Mouse (Mus musculus): Measurements from ENCODE around the gene 1700025G04Rik. TPM values are rescaled to one million over a fixed set of nuclear protein-coding genes. Genes with fewer than 3 reads are reported as not detected.

Gene 1700025G04Rik
- polyA plus RNA-seq, 1 experiment from 2014 or later = 32.4 TPM

DNA sequence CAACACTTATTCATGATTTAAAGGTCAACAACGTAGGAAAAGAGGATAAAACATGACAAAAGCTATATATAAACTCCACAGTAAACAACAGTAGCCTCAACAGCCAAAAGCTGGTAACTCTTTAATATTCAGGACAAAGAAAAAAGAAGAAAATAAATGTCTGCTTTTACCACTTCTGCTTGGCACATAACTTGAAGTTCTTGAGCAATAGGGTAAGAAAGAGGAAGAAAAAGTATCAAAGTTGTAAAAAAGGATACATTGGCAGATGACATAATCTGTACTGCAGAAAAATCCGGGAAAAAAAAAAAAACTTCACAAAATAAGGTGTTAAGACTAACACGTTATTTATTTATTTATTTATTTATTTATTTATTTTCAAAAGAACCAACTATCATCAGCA lies 131.5 kb downstream of the 1700025G04Rik start:
- H3K36me3 ChIP-seq (ENCODE audit: control insufficient read depth, insufficient read depth, low read length) = no peaks in the 10 kb centered on the region
- H3K9ac ChIP-seq (ENCODE audit: low read length) = no peak overlapping the region
- no peak overlapping the region for H3K4me2 ChIP-seq
- H3K27ac ChIP-seq (ENCODE audit: low read depth, low read length) = no peak overlapping the region
- H3K4me1 ChIP-seq (ENCODE audit: control insufficient read depth, insufficient read depth, low read length) = peaks cover 10% of the 10 kb centered on the region
- 81% methylated on average over 3 of the region's 3 CpGs for WGBS
- DNase-seq (ENCODE audit: low spot score, missing footprints) = no peak
- no peak overlapping the region for H3K4me3 ChIP-seq (ENCODE audit: low read depth, low read length)
- no peaks in the 10 kb centered on the region for H3K9me3 ChIP-seq (ENCODE audit: control insufficient read depth, low read length)
- ATAC-seq (ENCODE audit: low FRiP score) = no peak
- H3K27me3 ChIP-seq (ENCODE audit: control insufficient read depth, insufficient read depth, low read length) = no peaks in the 10 kb centered on the region

DNA sequence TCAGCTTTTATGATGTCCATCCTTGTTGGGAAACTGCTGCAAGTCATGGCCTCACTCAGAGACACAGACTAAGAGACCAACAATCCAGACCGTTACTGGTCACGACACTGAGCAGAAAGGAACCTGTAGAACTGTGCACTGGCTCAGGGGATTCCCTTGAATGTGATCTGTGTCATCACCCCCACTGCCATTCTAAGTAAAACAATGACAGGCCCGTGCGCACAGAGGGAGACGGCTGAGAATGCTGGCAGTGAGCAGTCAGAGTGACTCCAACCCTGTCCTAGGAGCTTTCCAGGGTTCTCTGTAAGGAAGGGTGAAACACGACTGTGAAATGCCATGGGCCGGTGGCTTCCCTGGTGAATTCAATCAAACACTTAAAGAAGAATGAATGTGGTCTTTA lies 132.3 kb downstream of the 1700025G04Rik start:
- Histone ChIP-seq H3K4me1 (ENCODE audit: control insufficient read depth, insufficient read depth, low read length) (peaks cover 10% of the 10 kb centered on the region), H3K9me3 (ENCODE audit: control insufficient read depth, low read length) (no peaks in the 10 kb centered on the region), H3K4me2 (no peak overlapping the region), H3K27me3 (ENCODE audit: control insufficient read depth, insufficient read depth, low read length) (no peaks in the 10 kb centered on the region), H3K36me3 (ENCODE audit: control insufficient read depth, insufficient read depth, low read length) (no peaks in the 10 kb centered on the region), H3K4me3 (ENCODE audit: low read depth, low read length) (no peak overlapping the region), H3K27ac (ENCODE audit: low read depth, low read length) (no peak overlapping the region), H3K9ac (ENCODE audit: low read length) (peak overlapping the region; percentile 27; the same call in 1 of the 2 replicates)
- 0 out of 2 replicates have a peak, but pooled peaks have one; percentile 30 for ATAC-seq (ENCODE audit: low FRiP score)
- DNase-seq (ENCODE audit: low spot score, missing footprints) = no peak
- WGBS = 21% methylated on average over 7 of the region's 7 CpGs

DNA sequence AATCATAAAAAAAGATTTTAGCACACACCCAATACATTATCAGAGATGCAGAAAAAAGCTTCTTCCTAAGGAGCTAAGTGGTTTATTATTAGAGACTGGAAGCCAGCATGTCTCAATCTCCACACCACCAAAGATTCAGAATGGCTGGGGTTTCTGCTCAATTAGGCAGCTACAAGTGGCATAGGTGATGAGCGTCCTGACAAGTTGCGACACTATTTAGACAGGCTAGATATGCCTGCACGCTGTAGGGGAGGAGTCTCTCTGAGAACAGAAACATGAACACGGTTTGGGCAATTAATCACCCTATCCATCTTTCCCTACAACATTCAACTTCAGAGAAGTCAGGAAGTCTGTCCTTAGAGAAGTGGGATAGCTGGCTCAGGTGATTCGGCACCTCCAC lies 134.1 kb downstream of the 1700025G04Rik start:
- ATAC-seq (ENCODE audit: low FRiP score) = no peak
- no peaks in the 10 kb centered on the region for H3K36me3 ChIP-seq (ENCODE audit: control insufficient read depth, insufficient read depth, low read length)
- no peak for DNase-seq (ENCODE audit: low spot score, missing footprints)
- H3K9ac ChIP-seq (ENCODE audit: low read length) = no peak overlapping the region
- no peak overlapping the region for H3K4me2 ChIP-seq
- no peaks in the 10 kb centered on the region for H3K9me3 ChIP-seq (ENCODE audit: control insufficient read depth, low read length)
- H3K27ac ChIP-seq (ENCODE audit: low read depth, low read length) = no peak overlapping the region
- H3K27me3 ChIP-seq (ENCODE audit: control insufficient read depth, insufficient read depth, low read length) = no peaks in the 10 kb centered on the region
- WGBS = 89% methylated on average over 5 of the region's 5 CpGs
- H3K4me3 ChIP-seq (ENCODE audit: low read depth, low read length) = no peak overlapping the region
- peaks cover 10% of the 10 kb centered on the region for H3K4me1 ChIP-seq (ENCODE audit: control insufficient read depth, insufficient read depth, low read length)

DNA sequence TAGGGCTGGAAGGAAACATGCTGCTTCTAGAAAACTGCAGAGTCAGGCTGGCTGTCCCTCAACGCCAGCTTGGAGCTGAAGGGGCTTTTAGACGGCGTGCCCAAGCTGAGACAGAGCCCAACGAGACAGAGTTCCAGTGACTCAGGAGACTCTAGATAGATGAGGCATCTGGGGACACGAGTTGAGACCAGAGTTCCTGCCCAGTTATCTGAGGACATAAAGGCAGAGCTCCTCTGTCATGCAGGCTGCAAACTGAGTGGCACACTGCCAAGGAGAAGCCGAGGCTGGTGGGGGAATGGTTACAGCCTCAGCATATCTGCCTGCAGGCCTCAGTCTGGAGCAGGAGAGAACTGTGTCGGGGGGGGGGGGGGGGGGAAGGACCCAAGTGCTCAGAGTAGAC lies 136.4 kb downstream of the 1700025G04Rik start:
- Histone ChIP-seq H3K9me3 (ENCODE audit: control insufficient read depth, low read length) (no peaks in the 10 kb centered on the region), H3K27me3 (ENCODE audit: control insufficient read depth, insufficient read depth, low read length) (no peaks in the 10 kb centered on the region), H3K27ac (ENCODE audit: low read depth, low read length) (no peak overlapping the region), H3K4me1 (ENCODE audit: control insufficient read depth, insufficient read depth, low read length) (peaks cover 5% of the 10 kb centered on the region), H3K9ac (ENCODE audit: low read length) (no peak overlapping the region), H3K36me3 (ENCODE audit: control insufficient read depth, insufficient read depth, low read length) (no peaks in the 10 kb centered on the region), H3K4me2 (no peak overlapping the region), H3K4me3 (ENCODE audit: low read depth, low read length) (no peak overlapping the region)
- peak; percentile 40; the same call in 1 of the 2 replicates for ATAC-seq (ENCODE audit: low FRiP score)
- no peak for DNase-seq (ENCODE audit: low spot score, missing footprints)
- 71% methylated on average over 6 of the region's 7 CpGs for WGBS

DNA sequence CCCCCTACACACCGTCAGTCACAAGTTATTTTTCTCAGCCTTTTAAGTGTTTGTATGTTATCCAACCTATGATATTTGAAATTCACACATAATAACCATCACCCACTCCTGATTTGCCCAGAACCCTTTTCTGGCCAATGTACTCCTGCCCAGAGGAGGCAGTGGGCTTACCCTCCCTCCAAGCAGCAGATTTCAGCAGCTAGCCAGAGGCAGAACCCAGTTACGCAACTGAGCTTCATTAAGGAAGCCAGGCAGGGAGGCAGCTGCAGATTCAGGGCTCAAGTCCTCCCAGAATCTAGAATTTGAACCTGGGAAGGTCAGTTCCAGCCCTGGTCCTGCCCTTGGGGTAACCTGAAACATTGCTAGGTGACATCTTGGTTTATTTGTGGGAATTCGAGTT lies 141.9 kb downstream of the 1700025G04Rik start:
- H3K9me3 ChIP-seq (ENCODE audit: control insufficient read depth, low read length) = no peaks in the 10 kb centered on the region
- H3K4me3 ChIP-seq (ENCODE audit: low read depth, low read length) = no peak overlapping the region
- no peak for DNase-seq (ENCODE audit: low spot score, missing footprints)
- no peak overlapping the region for H3K27ac ChIP-seq (ENCODE audit: low read depth, low read length)
- H3K4me1 ChIP-seq (ENCODE audit: control insufficient read depth, insufficient read depth, low read length) = peaks cover 33% of the 10 kb centered on the region
- no peak overlapping the region for H3K4me2 ChIP-seq
- no peak overlapping the region for H3K9ac ChIP-seq (ENCODE audit: low read length)
- no peaks in the 10 kb centered on the region for H3K36me3 ChIP-seq (ENCODE audit: control insufficient read depth, insufficient read depth, low read length)
- no peaks in the 10 kb centered on the region for H3K27me3 ChIP-seq (ENCODE audit: control insufficient read depth, insufficient read depth, low read length)
- ATAC-seq (ENCODE audit: low FRiP score) = no peak
- WGBS = 75% methylated on average over 3 of the region's 3 CpGs

DNA sequence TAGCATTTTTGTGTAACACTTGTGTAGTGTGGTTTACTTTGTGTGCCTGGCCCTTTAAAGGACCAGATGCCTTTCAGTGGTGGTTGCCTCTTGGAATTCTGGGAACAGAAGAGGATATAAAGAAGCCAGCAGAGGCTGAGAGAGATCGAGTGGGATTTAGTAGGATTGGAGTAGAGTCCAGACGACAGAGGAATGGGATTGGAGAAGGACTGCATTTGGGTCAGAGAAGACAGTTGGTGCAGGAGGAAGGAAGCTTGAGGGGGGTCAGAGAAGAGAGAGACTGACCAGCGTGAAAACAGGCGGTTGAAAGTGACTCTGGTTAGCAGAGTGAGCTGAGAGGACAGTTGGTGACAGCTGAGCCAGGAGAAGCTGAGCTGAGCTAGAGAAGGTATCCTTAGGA lies 142.4 kb downstream of the 1700025G04Rik start:
- Histone ChIP-seq H3K36me3 (ENCODE audit: control insufficient read depth, insufficient read depth, low read length) (no peaks in the 10 kb centered on the region), H3K9me3 (ENCODE audit: control insufficient read depth, low read length) (no peaks in the 10 kb centered on the region), H3K9ac (ENCODE audit: low read length) (no peak overlapping the region), H3K4me3 (ENCODE audit: low read depth, low read length) (no peak overlapping the region), H3K27me3 (ENCODE audit: control insufficient read depth, insufficient read depth, low read length) (no peaks in the 10 kb centered on the region), H3K4me2 (no peak overlapping the region), H3K4me1 (ENCODE audit: control insufficient read depth, insufficient read depth, low read length) (peaks cover 34% of the 10 kb centered on the region), H3K27ac (ENCODE audit: low read depth, low read length) (no peak overlapping the region)
- 22% methylated on average over 4 of the region's 4 CpGs for whole genome bisulfite sequencing
- DNase-seq (ENCODE audit: low spot score, missing footprints) (no peak), ATAC-seq (ENCODE audit: low FRiP score) (no peak)

DNA sequence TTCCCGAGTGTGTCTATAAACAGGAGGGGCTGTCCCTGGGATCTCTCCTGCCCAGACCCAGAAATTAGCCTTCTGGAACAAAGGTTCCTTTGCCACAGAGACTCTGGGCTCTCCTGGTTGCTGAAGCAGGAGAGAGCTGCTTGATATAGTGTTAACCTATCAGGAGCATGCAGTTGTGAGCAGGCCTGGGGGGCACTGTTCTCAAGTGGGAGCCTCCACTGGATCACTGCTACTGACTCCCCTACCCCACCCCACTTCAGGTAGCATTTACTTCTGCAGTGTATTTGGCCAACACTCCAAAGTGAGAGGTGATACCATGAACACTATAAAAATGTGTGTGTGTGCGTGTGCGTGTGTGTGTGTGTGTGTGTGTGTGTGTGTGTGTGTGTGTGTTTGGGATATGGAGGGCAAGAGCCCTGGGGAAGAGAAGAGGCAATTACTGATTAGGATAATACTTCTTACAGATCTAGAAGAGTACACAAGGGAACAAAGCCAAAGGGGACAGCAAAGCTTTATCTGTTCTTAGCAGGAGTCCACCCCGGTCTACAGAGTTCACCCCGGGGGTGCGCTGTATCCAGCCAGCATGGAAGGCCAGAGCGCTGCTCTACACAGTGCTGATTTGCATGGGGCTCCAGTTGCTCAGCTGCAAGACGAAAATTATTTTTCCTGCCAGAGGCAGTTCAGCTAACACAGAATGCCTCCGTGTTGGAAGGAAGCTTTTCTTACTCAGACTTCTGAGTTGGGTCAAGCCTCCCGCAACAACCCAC lies 145.3 kb downstream of the 1700025G04Rik start:
- H3K27ac ChIP-seq (ENCODE audit: low read depth, low read length) = peak overlapping the region; percentile 85
- no peaks in the 10 kb centered on the region for H3K27me3 ChIP-seq (ENCODE audit: control insufficient read depth, insufficient read depth, low read length)
- peak; percentile 86 for DNase-seq (ENCODE audit: low spot score, missing footprints)
- peak; percentile 75 for ATAC-seq (ENCODE audit: low FRiP score)
- no peaks in the 10 kb centered on the region for H3K9me3 ChIP-seq (ENCODE audit: control insufficient read depth, low read length)
- H3K4me3 ChIP-seq (ENCODE audit: low read depth, low read length) = no peak overlapping the region
- no peaks in the 10 kb centered on the region for H3K36me3 ChIP-seq (ENCODE audit: control insufficient read depth, insufficient read depth, low read length)
- no peak overlapping the region for H3K4me2 ChIP-seq
- WGBS = 20% methylated on average over 10 of the region's 10 CpGs
- H3K9ac ChIP-seq (ENCODE audit: low read length) = peak overlapping the region; percentile 31; the same call in 1 of the 2 replicates
- H3K4me1 ChIP-seq (ENCODE audit: control insufficient read depth, insufficient read depth, low read length) = peaks cover 35% of the 10 kb centered on the region

DNA sequence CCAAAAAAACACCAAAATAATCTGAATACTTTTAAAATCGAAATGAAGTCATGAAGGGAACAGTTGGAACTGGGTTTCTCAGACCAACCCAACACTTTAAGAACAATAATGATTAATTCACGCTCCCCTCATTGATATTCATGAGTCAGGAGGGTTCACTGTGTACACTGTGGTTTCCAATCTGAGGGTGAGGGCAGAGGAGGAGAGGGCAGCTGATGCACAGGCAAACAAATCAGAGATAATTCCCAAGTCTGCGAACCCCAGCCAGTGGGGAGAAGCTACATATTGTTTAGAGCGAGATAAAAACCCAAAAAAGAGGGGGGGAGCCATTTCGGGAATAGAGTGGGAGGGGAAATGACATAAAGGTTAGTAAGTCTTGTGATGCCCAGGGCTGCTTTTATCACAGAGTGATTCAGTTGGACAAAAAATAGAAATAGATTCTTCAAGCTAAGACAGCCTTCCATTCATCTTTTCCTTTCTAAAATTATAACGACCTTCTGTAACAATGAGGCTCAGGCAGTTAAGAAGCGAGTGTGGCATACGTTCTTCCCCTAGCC lies 146.2 kb downstream of the 1700025G04Rik start:
- H3K4me3 ChIP-seq (ENCODE audit: low read depth, low read length) = no peak overlapping the region
- peak overlapping the region; percentile 85 for H3K27ac ChIP-seq (ENCODE audit: low read depth, low read length)
- no peaks in the 10 kb centered on the region for H3K36me3 ChIP-seq (ENCODE audit: control insufficient read depth, insufficient read depth, low read length)
- H3K4me2 ChIP-seq = peak overlapping the region; percentile 7; the same call in 1 of the 2 replicates
- H3K4me1 ChIP-seq (ENCODE audit: control insufficient read depth, insufficient read depth, low read length) = peaks cover 37% of the 10 kb centered on the region
- ATAC-seq (ENCODE audit: low FRiP score) (peak; percentile 83), DNase-seq (ENCODE audit: low spot score, missing footprints) (peak; percentile 85)
- H3K9ac ChIP-seq (ENCODE audit: low read length) = no peak overlapping the region
- no peaks in the 10 kb centered on the region for H3K9me3 ChIP-seq (ENCODE audit: control insufficient read depth, low read length)
- no peaks in the 10 kb centered on the region for H3K27me3 ChIP-seq (ENCODE audit: control insufficient read depth, insufficient read depth, low read length)
- WGBS = 36% methylated on average over 8 of the region's 8 CpGs

DNA sequence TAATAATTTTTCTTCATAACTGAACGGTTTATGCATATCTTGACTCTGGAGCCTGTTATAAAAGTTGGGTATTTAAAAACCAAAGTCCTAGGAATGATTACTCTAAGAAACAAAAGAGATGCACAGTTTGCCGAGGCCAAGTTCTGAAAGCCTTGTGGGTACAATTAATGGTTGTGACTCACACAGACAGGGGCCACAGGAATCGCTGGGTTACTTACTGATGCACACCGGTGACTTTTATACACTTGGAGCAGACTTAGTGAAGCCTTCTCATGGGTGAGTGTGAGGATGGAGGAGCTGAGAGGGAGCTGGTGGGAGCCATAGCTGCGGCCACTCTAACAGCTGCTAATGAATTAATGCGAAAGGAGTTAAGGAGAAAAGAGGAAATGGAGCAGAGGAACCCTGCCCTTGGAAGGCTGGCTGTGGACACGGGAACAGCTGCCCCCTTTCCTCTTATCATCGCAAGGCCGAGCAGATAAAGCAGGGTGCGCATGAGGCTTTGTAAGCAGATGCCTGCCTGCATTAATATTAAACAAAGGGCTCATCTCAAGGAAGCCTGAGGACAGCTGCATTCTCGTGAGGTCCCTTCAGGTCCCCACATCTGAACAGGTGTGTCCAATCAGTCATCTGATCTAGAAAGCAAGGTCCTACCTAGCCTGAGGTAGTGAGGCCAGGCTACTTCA lies 146.8 kb downstream of the 1700025G04Rik start:
- H3K4me3 ChIP-seq (ENCODE audit: low read depth, low read length) = no peak overlapping the region
- H3K27ac ChIP-seq (ENCODE audit: low read depth, low read length) = peak overlapping the region; percentile 85
- DNase-seq (ENCODE audit: low spot score, missing footprints) (peak; percentile 86), ATAC-seq (ENCODE audit: low FRiP score) (peak; percentile 76)
- H3K36me3 ChIP-seq (ENCODE audit: control insufficient read depth, insufficient read depth, low read length) = no peaks in the 10 kb centered on the region
- WGBS = 53% methylated on average over 11 of the region's 11 CpGs
- peak overlapping the region; percentile 7; the same call in 1 of the 2 replicates for H3K4me2 ChIP-seq
- no peaks in the 10 kb centered on the region for H3K9me3 ChIP-seq (ENCODE audit: control insufficient read depth, low read length)
- peaks cover 36% of the 10 kb centered on the region for H3K4me1 ChIP-seq (ENCODE audit: control insufficient read depth, insufficient read depth, low read length)
- no peak overlapping the region for H3K9ac ChIP-seq (ENCODE audit: low read length)
- H3K27me3 ChIP-seq (ENCODE audit: control insufficient read depth, insufficient read depth, low read length) = no peaks in the 10 kb centered on the region

Measured in midbrain, embryonic 11.5 days (tissue).